Mouse (Mus musculus): ENCODE measurements around the gene Sytl3. TPM values are rescaled to one million over a fixed set of nuclear protein-coding genes. Genes with fewer than 3 reads are reported as not detected.
"Not testable (repeated sequence)": the region's sequence is repeated elsewhere in the genome, so short reads cannot be mapped to it uniquely, and the experiment has no call there.

The Sytl3 gene
- total RNA-seq, 2 experiments from 2014 or later = 0.49 to 0.74 TPM

- not testable (repeated sequence) for H3K27ac ChIP-seq; H3K4me3 ChIP-seq; DNase-seq (ENCODE audit: low spot score in 2 of 2)
These were observed 18.0 kb upstream of the Sytl3 start for GRCm38 (mm10) chr17:6640771-6641429.

DNA sequence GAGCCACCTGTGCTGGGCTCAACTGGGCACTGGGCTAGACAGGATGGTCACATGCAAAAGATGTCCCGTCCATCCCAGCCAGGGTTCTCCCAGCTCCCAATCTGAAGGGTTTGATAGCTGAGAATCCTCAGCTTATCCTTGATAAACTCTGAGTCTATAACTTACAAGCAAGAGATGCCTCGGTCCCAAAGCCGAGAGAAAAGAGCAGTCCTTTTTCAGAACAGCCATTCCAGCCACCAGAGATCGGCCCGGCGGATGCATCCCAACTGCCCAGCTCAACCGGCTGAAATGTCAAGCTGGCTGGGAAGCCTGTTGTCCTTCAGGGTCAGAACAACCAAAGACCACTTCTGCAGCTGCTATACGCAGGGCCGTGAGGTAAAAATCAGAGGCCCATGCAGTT, 14.7 kb upstream of the Sytl3 start:
- not testable (repeated sequence) for DNase-seq (ENCODE audit: low spot score in 2 of 2); H3K27ac ChIP-seq; H3K4me3 ChIP-seq

GRCm38 (mm10) chr17:6644673-6645072, 14.2 kb upstream of the Sytl3 start:
- DNase-seq (ENCODE audit: low spot score in 2 of 2); H3K27ac ChIP-seq; H3K4me3 ChIP-seq: not testable (repeated sequence)

- not testable (repeated sequence) for H3K4me3 ChIP-seq; DNase-seq (ENCODE audit: low spot score in 2 of 2); H3K27ac ChIP-seq
These were observed 13.2 kb upstream of the Sytl3 start for GRCm38 (mm10) chr17:6645668-6646067.

- not testable (repeated sequence) for H3K4me3 ChIP-seq; H3K27ac ChIP-seq; DNase-seq (ENCODE audit: low spot score in 2 of 2)
These were observed 12.1 kb upstream of the Sytl3 start for GRCm38 (mm10) chr17:6646841-6647240.

DNA sequence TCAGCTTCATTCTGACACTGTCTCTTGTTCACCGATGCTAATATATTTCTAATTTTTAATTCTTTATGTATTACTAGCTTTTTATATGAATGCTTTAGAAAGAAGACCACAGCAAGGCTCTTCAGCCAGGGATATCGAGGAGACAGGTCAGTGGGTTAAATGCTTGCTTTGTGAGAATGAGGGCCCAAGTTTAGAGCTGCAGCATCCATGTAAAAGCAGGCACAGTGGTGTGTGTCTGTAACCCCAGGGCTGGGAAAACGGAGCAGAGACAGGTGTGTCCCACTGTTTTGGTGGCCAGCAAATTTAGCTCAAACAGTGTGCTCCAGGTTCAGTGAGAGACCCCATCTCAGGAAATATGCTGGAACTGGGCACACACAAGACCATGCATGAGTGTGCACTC, 11.4 kb upstream of the Sytl3 start:
- H3K27ac ChIP-seq; H3K4me3 ChIP-seq; DNase-seq (ENCODE audit: low spot score in 2 of 2): not testable (repeated sequence)

GRCm38 (mm10) chr17:6650904-6651565, 7.9 kb upstream of the Sytl3 start:
- not testable (repeated sequence) for H3K4me3 ChIP-seq; H3K27ac ChIP-seq; DNase-seq (ENCODE audit: low spot score in 2 of 2)

GRCm38 (mm10) chr17:6653341-6653946, 5.4 kb upstream of the Sytl3 start:
- H3K4me3 ChIP-seq; H3K27ac ChIP-seq; DNase-seq (ENCODE audit: low spot score in 2 of 2): not testable (repeated sequence)

DNA sequence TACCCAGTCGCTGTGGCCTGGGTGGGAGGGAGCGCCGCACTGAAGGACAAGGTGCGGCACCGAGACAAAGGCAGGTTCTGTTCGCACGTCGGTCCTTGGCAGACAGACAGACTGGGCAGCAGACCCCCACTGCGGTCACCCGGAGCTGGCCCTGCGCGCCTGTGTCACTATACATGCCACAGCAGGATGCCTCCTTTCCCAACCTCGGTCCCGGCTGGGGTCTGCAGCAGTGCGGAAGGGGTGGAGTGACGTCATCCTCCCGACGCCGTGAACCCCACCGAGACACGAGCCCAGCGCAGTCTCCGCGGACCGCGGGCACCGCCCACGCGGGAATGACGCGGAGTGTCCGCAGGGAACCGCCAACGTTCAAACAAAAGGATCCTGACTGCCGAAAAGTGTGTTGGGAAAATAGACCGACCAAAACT, 3.8 kb upstream of the Sytl3 start:
- Histone ChIP-seq H3K27ac (peak overlapping the region; percentile 50; the same call in 1 of the 2 replicates), H3K4me3 (peak overlapping the region; percentile 61)
- DNase-seq (ENCODE audit: low spot score in 2 of 2) = peak; percentile 49 to 53

DNA sequence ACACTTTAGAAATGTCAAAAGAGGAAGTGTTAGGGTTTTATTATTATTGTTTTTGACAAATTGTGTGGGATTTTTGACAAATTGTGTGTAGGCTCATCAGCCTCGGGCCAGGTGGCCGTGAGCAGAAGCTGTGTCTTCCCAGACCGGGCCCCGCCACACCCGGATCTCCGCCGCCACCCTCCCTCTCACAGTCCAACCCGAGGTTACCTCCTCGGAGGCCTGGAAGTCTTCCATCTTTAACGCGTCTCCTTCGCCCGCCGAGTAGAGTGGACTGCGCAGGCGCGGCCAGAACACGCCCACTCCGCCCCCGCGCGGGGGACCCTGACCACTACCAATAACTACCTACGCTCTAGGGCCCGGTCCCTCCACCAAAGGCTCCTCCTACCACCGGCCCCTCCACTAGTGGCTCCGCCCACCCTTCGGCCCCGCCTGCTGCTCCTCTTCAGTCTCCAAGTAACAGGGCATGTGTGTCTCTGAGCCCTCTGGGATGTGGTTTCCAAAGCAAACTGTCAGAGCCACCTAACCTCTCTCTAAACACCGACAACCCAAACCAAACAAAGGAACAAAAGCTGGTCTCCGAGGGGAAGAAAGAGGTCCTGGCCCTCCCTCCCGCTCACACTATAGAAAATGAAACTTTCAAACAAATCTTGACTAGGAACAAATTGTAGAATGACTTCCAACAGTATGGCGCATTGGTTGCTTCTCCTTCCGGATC, 3.2 kb upstream of the Sytl3 start, which contains the start of gene Dynlt1f:
Gene Dynlt1f (minus strand): TSS at position 334 of the 715 bp plus-strand sequence.
- peak within 1 kb of the TSS; percentile 61 for H3K4me3 ChIP-seq
- DNase-seq (ENCODE audit: low spot score in 2 of 2) = peak; percentile 37 to 63

GRCm38 (mm10) chr17:6656471-6656870, 2.4 kb upstream of the Sytl3 start:
- not testable (repeated sequence) for DNase-seq (ENCODE audit: low spot score in 2 of 2); H3K27ac ChIP-seq; H3K4me3 ChIP-seq

More for the DNA sequence above, 3.2 kb upstream of the Sytl3 start, which contains the start of gene Dynlt1f:
- peak within 1 kb of the TSS; percentile 50; the same call in 1 of the 2 replicates for H3K27ac ChIP-seq

DNA sequence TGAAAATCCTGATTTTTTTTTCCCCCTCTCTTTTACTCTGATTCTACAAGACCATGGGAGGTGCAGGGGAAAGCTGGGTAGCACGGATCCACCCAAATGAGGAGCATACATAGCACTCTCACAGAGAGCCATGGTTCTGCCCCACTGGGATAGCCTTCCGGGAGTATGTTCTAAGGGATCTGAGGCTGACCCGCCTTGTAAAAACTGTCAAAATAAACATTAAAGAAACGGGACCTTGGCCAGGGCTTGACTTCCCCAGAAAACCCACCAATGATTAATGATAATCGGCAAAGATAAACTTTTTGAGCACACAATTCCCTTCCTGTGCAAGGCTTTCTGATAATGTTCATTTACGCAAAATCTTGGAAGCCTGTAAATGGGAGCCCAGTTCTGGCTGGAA, 1.7 kb downstream of the Sytl3 start:
- H3K27ac ChIP-seq; DNase-seq (ENCODE audit: low spot score in 2 of 2); H3K4me3 ChIP-seq: not testable (repeated sequence)

- H3K4me3 ChIP-seq; DNase-seq (ENCODE audit: low spot score in 2 of 2): not testable (repeated sequence)
These were observed 2.4 kb downstream of the Sytl3 start for GRCm38 (mm10) chr17:6661093-6661816.

DNA sequence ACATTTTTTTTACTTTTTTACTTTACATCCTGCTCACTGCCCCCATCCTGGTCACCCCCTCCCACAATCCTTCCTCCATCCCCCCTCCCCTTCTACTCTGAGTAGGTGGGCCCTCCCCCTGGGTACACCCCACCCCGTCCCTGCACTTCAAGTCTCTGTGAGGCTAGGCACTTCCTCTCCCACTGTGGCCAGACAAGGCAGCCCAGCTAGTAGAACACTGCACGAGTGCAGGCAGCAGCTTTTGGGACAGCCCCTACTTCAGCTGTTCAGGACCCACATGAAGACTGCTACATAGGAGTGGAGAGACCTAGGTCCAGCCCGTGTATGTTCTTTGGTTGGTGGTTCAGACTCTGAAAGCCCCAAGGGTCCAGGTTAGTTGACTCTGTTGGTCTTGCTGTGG, 3.9 kb downstream of the Sytl3 start:
- H3K27ac ChIP-seq; DNase-seq (ENCODE audit: low spot score in 2 of 2); H3K4me3 ChIP-seq: not testable (repeated sequence)

More at GRCm38 (mm10) chr17:6661093-6661816, 2.4 kb downstream of the Sytl3 start:
- H3K27ac ChIP-seq = not testable (repeated sequence)

- not testable (repeated sequence) for H3K4me3 ChIP-seq; H3K27ac ChIP-seq; DNase-seq (ENCODE audit: low spot score in 2 of 2)
These were observed 6.5 kb downstream of the Sytl3 start for GRCm38 (mm10) chr17:6665389-6665788.

DNA sequence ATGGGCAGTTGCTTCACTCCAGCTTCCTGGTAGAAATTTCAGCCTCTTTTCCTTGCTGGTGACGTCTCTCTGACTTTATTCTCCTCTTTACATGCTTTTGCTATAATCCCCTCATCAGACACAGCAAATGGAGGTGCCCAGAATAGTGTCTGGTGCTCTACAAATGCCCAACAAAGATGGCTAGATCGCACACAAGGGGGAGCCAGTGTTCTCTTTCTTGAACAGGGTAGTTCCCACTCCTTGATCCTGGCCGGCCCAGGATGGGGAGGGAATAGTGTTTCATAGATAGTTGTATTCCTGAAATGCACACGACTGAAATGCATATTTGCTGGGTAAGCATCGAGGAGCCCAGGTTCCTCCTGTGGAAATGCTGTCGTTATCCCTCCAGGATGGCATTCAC, 9.6 kb downstream of the Sytl3 start:
- not testable (repeated sequence) for H3K27ac ChIP-seq; DNase-seq (ENCODE audit: low spot score in 2 of 2); H3K4me3 ChIP-seq

- DNase-seq (ENCODE audit: low spot score in 2 of 2); H3K27ac ChIP-seq; H3K4me3 ChIP-seq: not testable (repeated sequence)
These were observed 15.4 kb downstream of the Sytl3 start for GRCm38 (mm10) chr17:6674297-6674696.

GRCm38 (mm10) chr17:6678063-6678462, 19.2 kb downstream of the Sytl3 start:
- DNase-seq (ENCODE audit: low spot score in 2 of 2); H3K27ac ChIP-seq; H3K4me3 ChIP-seq: not testable (repeated sequence)

All from layer of hippocampus, adult 2 months (tissue).